Mouse (Mus musculus): Measurements from ENCODE around the gene Fyb.

Fyb gene

DNA sequence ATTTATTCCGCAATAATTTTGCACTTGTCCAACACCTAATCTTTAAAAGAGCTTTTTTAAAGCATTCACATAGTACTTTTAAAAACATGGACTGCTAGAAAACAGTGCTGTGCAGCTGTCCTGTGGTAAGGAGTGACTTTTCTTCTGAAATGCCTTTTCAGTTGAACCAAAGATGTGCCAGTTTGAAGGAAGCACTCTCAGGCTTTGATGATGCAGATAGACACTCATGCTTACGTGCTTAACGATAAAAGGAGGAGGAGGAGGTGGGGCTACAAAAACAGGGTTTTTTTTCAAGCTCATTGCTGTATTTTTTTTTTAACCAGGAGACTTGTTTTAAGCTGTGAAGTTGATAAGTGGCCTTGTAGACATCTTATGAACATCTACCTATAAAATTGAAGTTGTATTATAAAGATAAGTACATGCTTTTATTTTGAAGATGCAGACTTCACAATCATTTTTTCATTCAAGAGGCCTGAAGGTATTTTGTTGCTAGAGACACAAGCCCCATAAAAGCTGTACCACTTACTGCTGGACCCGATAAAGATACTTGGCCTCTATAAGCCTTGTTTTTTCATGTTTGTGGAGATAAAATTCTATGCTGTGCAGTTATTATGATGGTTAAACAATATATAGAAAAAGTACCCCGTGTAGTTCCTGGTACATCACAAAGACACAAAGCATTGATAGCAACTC is 70.1 kb downstream of the Fyb start:
- peak; percentile 66 to 75 for DNase-seq (ENCODE audit: low read depth in 2 of 2, low spot score in 2 of 2)

DNA sequence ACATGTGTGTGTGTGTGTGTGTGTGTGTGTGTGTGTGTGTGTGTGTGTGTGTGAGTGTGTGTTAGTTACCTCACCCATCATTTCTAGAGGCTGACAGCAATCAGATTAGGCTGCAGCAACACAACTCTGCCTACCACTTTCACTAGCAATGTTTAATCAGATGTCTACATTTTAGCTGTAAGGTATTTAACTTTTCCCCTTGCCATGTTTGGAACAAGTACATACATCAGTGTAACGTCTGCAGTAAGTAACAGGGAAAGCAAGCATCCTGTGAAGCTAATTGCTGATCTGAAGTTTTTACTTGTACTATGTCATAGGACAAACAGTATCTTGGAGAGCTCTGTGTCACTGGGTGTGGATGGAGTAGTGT is 70.6 kb downstream of the Fyb start:
- DNase-seq (ENCODE audit: low read depth in 2 of 2, low spot score in 2 of 2) = no peak

DNA sequence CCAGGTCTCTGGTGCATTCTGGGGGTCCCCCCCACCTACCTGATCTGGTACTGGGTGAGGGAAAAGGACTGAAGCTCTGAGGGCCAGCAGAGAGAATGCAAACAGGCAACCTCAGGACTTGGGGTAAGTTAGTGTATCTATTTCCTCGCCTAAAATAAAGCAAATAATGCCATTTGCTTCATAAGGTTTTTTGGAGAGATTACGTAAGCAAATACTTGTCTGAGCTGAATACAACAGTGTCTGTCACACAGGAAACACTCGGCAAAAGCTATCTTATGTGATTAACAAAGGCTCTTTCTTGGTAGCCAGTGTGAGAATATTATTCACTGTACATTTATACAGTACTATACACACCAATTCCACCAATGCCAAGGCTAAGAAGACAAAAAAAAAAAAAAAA is 76.0 kb downstream of the Fyb start:
- no peak for DNase-seq (ENCODE audit: low read depth in 2 of 2, low spot score in 2 of 2)

DNA sequence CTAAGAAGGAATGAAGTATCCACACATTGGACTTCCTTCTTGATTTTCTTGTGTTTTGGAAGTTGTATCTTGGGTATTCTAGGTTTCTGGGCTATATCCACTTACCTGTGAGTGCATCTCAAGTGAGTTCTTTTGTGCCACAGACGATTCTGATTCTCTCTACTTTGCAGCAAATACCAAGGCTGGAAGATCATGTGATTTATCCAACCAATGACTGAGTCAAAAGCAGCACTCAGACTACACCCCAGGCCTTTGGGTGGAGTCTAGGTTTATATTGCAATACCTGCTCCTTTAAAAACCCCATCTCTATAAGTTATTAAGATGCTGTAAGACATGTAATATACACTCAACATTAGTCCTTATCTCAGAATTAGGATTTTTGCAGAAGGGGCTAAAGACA is 77.7 kb downstream of the Fyb start:
- no peak for DNase-seq (ENCODE audit: low read depth in 2 of 2, low spot score in 2 of 2)

DNA sequence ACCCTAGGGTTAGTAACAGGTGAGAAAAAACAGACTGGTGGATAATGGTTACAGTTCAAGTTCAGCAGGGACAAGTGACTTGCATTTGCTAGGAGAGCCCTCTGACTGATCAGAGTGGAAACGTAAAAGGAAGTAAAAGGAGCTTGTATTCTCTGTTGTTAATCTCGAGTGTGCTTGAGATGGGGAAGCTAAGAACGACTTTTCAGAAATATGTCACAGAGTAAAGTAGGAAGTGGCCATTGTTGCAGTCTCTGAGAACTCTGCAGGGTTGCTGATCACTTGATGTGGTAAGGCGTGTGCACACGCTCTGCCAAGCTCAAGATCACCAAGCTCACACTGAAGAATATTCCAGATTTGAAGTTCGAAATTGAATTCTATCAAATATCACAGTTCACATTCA is 78.7 kb downstream of the Fyb start:
- DNase-seq (ENCODE audit: low read depth in 2 of 2, low spot score in 2 of 2) = no peak

DNA sequence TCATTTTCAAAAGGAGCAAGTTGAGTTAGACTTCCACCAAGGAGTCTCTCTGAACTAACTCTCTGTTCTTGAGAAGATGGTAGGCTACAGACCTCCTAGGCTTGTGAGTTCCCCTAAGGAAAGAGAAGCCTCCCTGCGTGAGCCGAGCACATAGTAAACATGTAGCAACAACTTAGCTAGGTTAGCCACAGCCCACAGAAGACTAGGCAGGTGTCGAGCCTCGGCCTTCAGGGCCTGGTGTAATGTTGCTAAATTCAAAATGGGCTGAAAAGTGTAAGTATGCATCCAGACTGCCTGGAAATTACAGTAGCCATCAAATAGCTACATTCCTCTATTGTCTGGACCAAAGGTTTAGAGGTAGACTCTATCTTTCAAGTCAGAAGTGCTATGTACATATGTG is 79.3 kb downstream of the Fyb start:
- no peak for DNase-seq (ENCODE audit: low read depth in 2 of 2, low spot score in 2 of 2)

DNA sequence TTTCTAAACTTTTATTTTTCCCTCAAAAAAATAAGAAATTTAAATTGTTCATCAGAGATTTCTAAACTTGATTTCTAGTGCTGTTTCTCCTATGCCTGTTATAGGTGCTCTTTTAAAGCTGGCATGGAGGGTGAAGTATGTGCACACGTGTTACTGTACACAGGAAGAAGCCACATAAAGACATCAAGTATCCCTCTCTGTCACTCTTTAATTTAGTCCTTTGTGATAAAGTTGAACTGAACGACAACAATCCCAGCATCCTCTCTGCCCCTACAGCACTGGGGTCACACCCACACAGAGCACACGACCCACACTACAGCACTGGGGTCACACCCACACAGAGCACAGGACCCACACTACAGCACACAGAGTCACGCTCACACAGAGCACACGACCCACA is 88.0 kb downstream of the Fyb start:
- no peak for DNase-seq (ENCODE audit: low read depth in 2 of 2, low spot score in 2 of 2)

DNA sequence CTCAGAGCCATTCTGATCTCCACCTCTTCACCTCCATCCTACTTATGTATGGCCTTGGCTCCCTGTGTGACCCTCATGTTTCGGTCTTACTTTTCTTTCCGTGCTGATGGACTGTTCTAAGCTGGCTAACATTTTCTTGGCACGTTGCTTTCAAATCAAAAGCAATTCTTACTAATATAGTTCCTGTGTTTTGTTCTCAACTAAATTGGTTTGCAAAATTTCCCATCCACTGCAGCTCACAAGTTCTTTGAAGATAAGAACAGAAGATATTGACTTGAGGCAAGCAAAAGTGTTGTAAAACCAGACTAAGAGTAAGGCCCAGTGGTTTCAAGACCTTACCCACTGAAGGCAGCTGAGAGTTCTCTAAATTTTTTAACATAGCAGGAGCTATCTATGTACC is 90.2 kb downstream of the Fyb start:
- DNase-seq (ENCODE audit: low read depth in 2 of 2, low spot score in 2 of 2) = no peak

DNA sequence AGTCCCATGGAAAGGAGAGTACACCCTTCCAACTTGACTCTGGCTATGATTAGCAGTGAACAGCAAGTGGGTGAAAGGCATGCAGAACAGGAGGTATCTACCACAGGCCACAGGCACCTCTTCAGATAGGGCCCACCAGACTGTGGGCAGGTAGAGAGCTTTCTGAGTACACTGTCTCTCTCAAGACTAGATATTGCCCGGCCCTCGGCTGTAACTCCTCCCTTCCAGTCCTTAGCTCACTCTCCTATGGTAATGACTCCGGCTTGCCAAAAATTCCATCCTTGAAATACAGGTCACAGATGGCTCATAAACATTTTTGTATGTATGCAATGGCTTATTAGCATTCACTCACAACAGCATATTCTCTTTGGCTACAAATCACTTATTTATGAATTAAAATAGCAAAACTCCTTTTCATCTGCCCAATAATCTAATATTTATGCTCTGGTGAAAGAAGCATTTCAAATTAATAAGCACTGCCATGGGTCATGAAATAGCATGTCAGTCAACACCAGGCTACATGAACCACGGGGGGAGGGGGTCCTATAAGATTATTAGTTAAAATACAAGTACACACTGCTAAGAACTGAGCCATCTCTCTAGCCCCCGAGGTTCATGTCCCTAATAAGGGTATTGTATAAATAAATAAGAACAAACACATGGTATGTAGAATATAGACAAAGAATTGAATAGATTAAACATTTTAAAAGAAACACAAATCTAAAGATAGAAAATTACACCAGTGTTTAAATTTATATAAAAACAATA is 93.9 kb downstream of the Fyb start:
- no peak for DNase-seq (ENCODE audit: low read depth in 2 of 2, low spot score in 2 of 2)

DNA sequence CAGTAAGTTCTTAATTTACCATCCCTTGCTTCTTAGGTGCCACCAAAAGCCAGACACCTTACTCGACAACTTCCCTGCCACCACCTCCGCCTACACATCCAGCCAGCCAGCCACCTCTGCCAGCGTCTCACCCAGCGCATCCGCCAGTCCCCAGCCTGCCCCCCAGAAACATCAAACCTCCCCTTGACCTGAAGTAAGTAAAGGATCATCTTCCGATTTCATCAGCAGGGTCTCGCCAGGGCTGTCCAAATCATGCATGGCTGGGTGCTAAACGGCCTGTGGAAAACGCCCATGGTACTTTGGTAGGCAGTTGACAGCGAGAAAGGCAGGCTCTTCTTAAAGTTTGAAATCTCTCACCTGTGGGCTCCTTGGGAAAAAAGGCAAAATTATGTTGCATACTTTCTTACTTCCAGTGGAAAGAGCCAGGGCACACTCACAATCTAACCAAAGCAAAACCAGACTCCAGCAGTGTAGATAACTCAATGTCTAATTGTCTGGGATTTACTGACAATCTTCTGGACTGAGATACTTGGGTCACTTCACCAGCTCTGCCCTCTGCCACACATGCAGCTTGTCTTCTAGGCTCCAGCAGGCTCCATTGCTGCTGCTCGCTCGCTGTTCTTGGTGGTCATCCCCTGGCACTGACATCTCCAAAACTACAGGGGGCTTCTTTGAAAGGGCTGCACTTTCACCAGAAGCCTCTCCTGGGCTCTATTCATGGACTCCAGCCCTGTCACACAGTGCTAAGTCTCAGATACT is 97.1 kb downstream of the Fyb start:
- no peak for DNase-seq (ENCODE audit: low read depth in 2 of 2, low spot score in 2 of 2)

DNA sequence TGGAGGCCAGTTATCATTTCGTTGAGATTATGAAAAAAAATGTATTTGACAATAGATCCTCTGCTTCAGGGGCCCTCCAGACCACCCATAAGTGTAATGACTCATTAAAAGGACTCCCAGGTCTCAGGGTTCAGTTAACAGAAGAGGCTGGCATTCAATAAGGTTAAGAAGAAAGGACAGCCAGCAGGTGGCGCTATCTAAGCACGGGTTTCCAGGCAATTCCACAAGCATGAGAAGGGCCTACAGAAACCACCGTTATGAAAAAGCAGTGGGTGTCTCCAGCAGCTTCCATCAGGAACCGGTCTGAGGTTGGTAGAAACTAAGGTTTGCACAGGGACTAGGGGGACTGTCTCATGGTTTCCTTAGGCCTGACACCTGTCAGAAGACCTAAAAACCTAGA is 99.9 kb downstream of the Fyb start:
- peak; percentile 76 to 83 for DNase-seq (ENCODE audit: low read depth in 2 of 2, low spot score in 2 of 2)

DNA sequence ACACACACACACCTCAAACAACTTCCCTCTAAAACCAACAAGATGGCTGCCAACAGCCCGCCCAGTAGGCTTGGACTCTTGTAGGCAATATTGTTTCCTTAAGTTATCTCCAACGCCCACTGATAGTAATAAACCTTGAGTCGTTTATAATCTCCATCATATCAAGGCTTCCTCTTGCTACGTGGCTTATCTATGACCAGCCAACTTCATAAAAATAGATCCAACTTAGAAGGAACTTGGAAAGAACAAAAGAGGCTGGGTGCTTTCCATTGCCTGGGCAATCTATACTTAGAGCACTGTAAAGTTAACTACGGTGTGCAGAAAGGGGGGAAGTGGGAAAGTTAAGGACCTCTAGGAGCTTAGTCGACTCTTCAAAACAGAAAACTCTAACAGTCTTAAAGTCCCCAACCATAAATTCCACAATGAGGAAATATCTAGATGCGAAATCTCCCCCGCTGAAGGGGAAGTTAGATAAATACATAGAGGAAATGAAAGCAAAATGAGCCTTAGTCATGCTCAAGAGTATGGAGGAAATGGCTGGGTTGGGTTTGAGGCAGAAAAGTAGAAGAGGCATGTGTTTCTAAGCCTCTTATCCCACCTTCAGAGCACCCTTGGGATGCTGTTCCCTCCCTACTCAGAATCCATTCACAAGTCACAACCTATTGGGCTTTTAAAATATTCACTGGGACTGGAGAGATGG is 101.0 kb downstream of the Fyb start:
- no peak for DNase-seq (ENCODE audit: low read depth in 2 of 2, low spot score in 2 of 2)

DNA sequence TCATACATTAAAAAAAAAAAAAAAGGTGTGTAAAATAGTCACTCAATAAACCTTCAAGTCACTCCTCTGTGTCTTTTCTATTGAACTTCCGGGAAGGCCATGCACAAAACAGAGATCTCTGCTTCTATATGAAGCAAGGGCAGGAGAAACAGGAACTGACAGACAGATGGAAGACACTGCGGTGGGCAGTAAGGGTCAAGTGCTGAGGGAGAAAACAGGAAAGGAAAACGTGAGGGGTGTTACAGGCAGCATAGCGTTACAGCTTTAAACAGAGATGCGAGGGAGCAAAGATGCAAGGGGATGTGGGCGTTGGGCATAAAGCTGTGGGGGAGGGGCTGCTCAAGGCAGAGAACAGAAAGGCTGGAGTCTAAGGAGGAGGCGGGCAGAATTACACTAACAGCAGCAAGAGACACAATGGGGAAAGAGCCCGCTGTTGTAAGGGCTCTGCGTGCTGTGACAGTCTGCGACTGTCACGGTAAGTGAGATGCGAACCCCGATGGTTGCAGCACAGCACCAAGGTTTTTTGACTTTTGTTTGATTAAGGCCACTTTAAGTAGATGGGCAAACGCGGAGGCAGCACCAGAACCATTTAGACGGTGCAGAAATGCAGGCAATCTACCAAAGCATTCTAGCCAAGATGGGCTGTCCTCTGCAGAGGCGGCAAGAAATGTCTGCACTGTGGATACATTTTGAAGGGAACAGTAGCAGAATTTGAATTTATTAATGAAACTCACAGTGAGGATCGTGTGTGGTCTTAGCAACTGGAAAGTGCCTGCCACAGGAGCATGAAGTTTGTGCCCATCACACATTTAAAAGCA is 101.9 kb downstream of the Fyb start:
- DNase-seq (ENCODE audit: low read depth in 2 of 2, low spot score in 2 of 2) = peak; percentile 20 to 35

DNA sequence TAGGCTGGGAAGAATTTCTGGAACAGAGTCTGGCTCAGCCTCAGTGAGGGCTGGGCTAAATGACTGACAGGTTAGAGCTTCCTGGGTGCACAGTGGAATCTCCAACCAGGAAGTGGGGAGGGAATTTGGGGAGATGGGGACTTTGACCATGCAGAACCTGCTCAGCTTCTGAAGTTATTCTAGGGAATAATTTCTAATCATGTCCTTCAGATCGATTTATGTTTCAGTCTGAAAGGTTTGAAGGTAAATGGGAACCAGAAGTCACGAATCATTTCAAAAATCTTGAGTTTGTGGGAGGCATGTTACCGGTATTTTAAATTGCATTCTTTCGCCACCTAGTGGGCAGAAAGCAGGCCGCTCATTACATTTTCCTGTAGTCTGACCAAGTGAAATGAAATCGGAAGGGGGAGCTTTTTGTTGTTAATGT is 103.0 kb downstream of the Fyb start:
- DNase-seq (ENCODE audit: low read depth in 2 of 2, low spot score in 2 of 2) = peak; percentile 46 to 70

DNA sequence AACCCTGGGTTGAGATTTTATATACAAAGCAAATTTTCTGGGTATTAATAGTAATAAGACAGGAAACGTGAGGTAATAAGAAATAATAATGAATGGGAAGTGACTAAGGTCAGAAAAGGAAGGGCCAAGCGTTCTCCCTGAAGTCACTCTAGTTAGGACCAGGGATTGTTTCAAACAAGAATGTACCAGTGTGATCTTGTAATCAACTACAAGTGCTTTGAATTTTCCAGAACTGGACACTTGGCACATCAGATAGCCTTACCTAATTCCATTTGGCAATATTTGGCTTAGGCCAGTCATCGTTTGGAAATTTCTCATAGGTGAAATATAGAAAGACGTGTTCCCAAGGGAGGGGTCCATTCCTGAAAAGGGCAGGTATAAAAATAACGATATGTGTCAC is 103.5 kb downstream of the Fyb start:
- no peak for DNase-seq (ENCODE audit: low read depth in 2 of 2, low spot score in 2 of 2)

DNA sequence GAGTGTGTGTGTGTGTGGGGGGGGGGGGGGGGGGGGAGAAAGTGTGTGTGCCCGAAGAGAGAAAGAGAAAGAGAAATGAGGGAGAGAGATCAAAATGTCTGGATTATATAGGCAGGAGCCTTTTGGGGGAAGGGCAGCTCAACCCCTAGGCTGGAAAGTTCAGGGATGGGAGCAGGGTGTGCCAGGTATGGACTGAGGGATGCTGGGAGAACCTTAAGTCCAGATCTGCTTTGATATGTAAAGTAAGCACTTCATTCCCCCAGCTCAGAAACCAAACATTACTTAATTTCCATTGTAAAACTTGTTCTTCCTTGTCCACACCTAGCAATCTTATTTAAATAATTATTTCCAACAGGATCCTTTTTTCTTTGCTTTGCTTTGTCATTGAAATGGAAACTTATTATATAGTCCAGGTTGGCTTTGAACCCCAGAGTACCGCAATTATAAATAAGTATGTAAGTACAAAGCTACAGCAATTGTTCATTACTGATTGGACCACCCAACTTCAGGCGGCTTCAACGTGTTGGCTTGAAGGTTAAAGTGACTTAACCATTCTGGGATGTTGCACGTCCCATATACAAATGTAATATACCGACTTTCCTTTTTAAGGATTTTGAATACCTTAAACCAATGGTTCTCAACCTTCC is 105.9 kb downstream of the Fyb start:
- no peak for DNase-seq (ENCODE audit: low read depth in 2 of 2, low spot score in 2 of 2)

DNA sequence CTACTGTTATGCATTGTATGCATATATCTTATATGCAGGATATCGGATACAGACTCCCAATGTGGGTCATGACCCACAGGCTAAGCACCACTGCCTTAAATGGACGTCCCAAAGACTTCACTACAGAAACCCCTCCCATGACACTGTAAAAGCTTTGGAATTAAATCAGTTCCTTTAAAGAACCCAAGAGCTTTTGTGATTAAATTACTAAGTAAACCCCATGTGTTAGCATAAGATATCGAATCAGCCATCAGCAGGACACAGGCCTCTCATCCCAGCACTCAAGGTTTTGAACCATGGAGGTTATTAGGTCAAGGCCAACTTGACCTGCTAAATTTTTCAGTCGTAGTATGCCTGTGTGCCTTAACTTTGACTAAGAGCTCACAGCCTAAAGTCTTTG is 106.5 kb downstream of the Fyb start:
- no peak for DNase-seq (ENCODE audit: low read depth in 2 of 2, low spot score in 2 of 2)

DNA sequence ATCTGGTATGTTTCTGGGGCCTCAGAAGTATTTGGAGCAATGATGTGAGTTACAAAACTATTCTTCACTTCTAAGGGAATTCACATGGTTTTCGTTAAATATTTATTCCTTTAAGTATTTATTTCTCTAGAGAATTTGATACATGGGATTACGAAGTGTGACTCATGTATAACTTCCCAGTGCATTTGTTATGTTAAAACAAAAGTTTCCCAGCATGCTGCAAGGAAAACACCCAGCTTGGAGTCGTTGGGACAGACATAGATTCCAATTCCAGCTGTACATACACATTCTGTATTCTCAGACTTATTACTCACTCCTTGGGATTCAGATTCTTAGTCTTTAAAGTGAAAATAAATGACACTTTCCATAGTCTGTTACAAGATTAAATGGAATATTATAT is 112.8 kb downstream of the Fyb start:
- no peak for DNase-seq (ENCODE audit: low read depth in 2 of 2, low spot score in 2 of 2)

DNA sequence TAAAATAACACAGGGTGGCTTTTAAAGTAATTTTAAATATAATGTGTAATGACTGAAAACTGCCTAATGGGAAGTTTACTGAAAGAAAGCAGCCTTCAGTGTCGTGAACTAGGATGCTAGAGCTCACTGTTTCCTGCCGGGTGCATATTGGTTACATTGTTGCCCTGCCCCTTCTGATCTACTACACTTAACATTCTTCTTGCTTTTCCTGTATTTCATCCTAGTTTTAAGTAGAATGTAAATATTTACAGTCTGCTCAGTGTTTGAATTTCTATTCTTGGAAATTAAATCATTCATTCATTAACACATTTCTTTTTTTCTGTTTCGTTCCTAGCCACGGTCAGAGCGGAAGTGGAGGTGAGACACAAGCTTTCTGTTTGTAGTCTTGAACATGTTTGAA is 119.6 kb downstream of the Fyb start:
- no peak for DNase-seq (ENCODE audit: low read depth in 2 of 2, low spot score in 2 of 2)

DNA sequence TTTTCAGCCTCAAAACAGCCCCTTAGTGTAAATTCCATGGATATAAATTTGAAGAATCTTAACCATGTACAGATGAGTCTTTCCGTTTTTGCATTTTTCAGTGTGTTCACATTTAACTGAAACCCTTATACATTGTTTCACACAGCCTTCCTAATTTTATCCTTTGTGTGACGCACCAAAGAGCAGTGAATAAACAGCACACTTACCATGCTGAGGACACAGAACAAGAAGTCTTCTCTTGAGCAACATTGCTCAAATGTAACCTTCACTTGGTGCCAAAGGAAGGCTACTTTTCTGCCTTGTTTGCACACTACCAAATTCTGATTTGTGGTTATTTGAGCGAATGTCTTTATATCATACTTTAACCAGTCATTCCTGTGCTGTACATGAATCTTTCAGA is 122.8 kb downstream of the Fyb start:
- no peak for DNase-seq (ENCODE audit: low read depth in 2 of 2, low spot score in 2 of 2)
